Mouse (Mus musculus) liver, postnatal 0 days (tissue): ENCODE measurements around the gene Trnau1ap.

Experiments
- CTCF ChIP-seq: sonication (generic); IDR thresholded peaks from 2 replicates; pipeline ENCODE4 v1.5.1; 2016; ENCODE audit warnings: antibody characterized with exemption, low read depth
- EP300 ChIP-seq: IDR thresholded peaks from 2 replicates; pipeline ENCODE4 v1.6.1; 2016; ENCODE audit warnings: antibody characterized with exemption, low read depth, mild to moderate bottlenecking

DNA sequence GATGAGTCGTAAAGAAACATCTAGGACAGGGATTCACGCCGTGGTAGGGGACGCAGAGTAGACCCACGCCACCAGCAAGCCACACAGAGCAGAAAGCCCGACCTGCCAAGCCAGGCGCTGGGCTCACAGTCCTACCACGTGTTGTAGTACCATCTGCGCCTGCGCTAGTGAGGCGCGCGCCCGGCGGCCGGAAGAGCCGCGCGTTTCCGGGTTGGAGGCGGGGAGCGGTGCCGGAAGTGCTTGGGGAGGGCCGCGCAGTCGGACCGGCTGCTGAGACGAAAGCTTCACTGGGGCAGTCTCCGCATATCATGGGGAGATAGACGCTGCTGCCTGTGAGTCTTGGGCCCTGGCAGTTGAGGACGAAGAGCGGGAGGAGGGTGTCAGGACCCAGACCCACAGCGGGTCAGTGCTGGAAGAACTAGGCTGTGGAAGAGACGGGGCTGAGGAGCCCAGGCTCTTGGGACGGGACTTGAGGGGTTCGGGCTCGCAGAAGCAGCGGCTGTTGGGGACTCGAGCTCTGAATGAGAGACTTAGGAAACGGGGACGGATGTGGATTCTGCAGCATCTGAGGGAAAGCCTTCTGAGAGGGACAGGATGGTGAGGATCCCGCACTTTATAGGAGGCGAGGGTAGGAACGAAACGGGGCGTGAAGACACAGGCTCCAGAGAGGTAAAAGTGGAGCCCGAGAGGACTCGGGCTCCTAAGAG is 55.0 kb downstream of the Trnau1ap start, which contains the start of gene Taf12:
- TF ChIP-seq CTCF (no peak), EP300 (no peak; the same call in 1 of the 2 replicates)
